Mouse (Mus musculus) stomach, postnatal 0 days (tissue): Measurements from ENCODE around the gene Mtf2.

Source experiments
- CTCF ChIP-seq: IDR thresholded peaks from 2 replicates; pipeline ENCODE4 v1.5.1; 2016; ENCODE audit warnings: antibody characterized with exemption, low read depth, mild to moderate bottlenecking, moderate library complexity
- EP300 ChIP-seq: optimal IDR thresholded peaks from 2 replicates; pipeline ENCODE3; 2016; ENCODE audit warnings: antibody characterized with exemption

GRCm38 (mm10) chr5:108019367-108019766 lies 46.1 kb upstream of the Mtf2 start:
- TF ChIP-seq EP300, result no peak
- no peak; the same call in 1 of the 2 replicates for TF ChIP-seq CTCF
